Mouse (Mus musculus) kidney, postnatal 0 days (tissue): ENCODE results near the gene Ptcd1. TPM values are rescaled to one million over a fixed set of nuclear protein-coding genes. Genes with fewer than 3 reads are reported as not detected.
A peak's percentile ranks its signal among the peaks of the same experiment; 100 is the strongest.
"Not testable (repeated sequence)": the region's sequence is repeated elsewhere in the genome, so short reads cannot be mapped to it uniquely, and the experiment has no call there.

ENCODE experiments used
- ATAC-seq: fragments of 200-750 bp; cut with Nextera tagmentation; replicated peaks from 2 replicates; pipeline ENCODE4 v1.8.0; 2017; ENCODE audit warnings: low read depth, moderate number of reproducible peaks, moderate TSS enrichment, moderate library complexity; ENCODE audit not compliant: low FRiP score
- DNase-seq: peaks from one replicate; pipeline ENCODE4 v3.0.0-alpha.2; 2016; ENCODE audit warnings: low spot score
- H3K27ac ChIP-seq: fragments of 300-500 bp; sonication (generic); 2 replicates; pipeline ENCODE4 v1.5.1; 2014; ENCODE audit warnings: mild to moderate bottlenecking
- H3K27me3 ChIP-seq: fragments of 300-500 bp; sonication (generic); 2 replicates; pipeline ENCODE4 v1.6.1; 2014; ENCODE audit warnings: low read length, mixed read lengths; ENCODE audit not compliant: insufficient read depth
- H3K36me3 ChIP-seq: fragments of 300-500 bp; sonication (generic); 2 replicates; pipeline ENCODE4 v1.6.1; 2014; ENCODE audit warnings: low read length, mixed read lengths; ENCODE audit not compliant: insufficient read depth
- H3K4me1 ChIP-seq: fragments of 300-500 bp; sonication (generic); replicated peaks from 2 replicates; pipeline ENCODE4 v1.6.1; 2014; ENCODE audit warnings: antibody characterized with exemption, low read length, mixed read lengths; ENCODE audit not compliant: insufficient read depth
- H3K4me2 ChIP-seq: fragments of 300-500 bp; sonication (generic); 2 replicates; pipeline ENCODE4 v1.6.1; 2014; ENCODE audit warnings: mild to moderate bottlenecking, low read length, moderate library complexity, mixed read lengths
- H3K4me3 ChIP-seq: fragments of 300-500 bp; sonication (generic); replicated peaks from 2 replicates; pipeline ENCODE4 v1.5.1; 2014; ENCODE audit warnings: low read depth, low read length
- H3K9ac ChIP-seq: fragments of 300-500 bp; sonication (generic); 2 replicates; pipeline ENCODE4 v1.6.1; 2014; ENCODE audit warnings: low read depth, low read length
- H3K9me3 ChIP-seq: fragments of 300-500 bp; sonication (generic); replicated peaks from 2 replicates; pipeline ENCODE4 v1.6.1; 2016; ENCODE audit warnings: low read length, inconsistent platforms, mixed read lengths
- CTCF ChIP-seq: IDR thresholded peaks from 2 replicates; pipeline ENCODE4 v1.5.1; 2016; ENCODE audit warnings: antibody characterized with exemption, low read depth, mild to moderate bottlenecking, moderate library complexity
- WGBS: fragments of 180-500 bp; shearing (Covaris S2); extraction: QIAGEN DNeasy Blood & Tissue Kit; methylation state at CpG from one replicate; pipeline ENCODE4 v1.1.7; 2014; 5-methylcytosine and 5-hydroxymethylcytosine counted together
- polyA plus RNA-seq: library from polyadenylated mRNA; unstranded; fragments of >200 nt; fragmentation: Nextera tagmentation; extraction: Ambion mirVana; gene quantifications from 2 replicates; pipeline ENCODE4 v1.2.1, GENCODE M21; 2015

Ptcd1 gene
- polyA plus RNA-seq, 1 experiment from 2014 or later: 15.2 TPM

GRCm38 (mm10) chr5:145147748-145148147 is 19.2 kb downstream of the Ptcd1 start:
- no peak overlapping the region for H3K4me3 ChIP-seq
- no peak overlapping the region for H3K4me2 ChIP-seq
- 76% methylated on average over 5 of the region's 5 CpGs for WGBS
- DNase-seq (no peak), ATAC-seq (peak; percentile 66)
- no peak for TF ChIP-seq CTCF
- H3K27ac ChIP-seq: no peak overlapping the region
- H3K27me3 ChIP-seq: no peaks in the 10 kb centered on the region
- H3K9me3 ChIP-seq: no peaks in the 10 kb centered on the region
- no peaks in the 10 kb centered on the region for H3K4me1 ChIP-seq
- no peak overlapping the region for H3K9ac ChIP-seq
- H3K36me3 ChIP-seq: peaks cover 95% of the 10 kb centered on the region

- Histone ChIP-seq H3K9me3 (no peaks in the 10 kb centered on the region), H3K36me3 (peaks cover 33% of the 10 kb centered on the region; the same call in 1 of the 2 replicates), H3K27ac (peak overlapping the region; percentile 94), H3K27me3 (no peaks in the 10 kb centered on the region), H3K4me2 (peak overlapping the region; percentile 76), H3K9ac (peak overlapping the region; percentile 90), H3K4me1 (0 out of 2 replicates have a peak, but pooled peaks cover 4% of the 10 kb centered on the region), H3K4me3 (peak overlapping the region; percentile 89)
- TF ChIP-seq CTCF: no peak
- ATAC-seq: no peak
- DNase-seq: peak; percentile 32
- under 1% methylated on average over 18 of the region's 18 CpGs for WGBS
These were observed 26.3 kb downstream of the Ptcd1 start for GRCm38 (mm10) chr5:145140611-145141010.

GRCm38 (mm10) chr5:145139571-145140519 is 27.1 kb downstream of the Ptcd1 start, which contains the start of the genes Pdap1 and Bud31:
Gene Pdap1 (minus strand): TSS chr5:145140238.
Gene Bud31 (plus strand): TSS chr5:145140362.
- TF ChIP-seq CTCF: 0 out of 2 replicates have a peak, but pooled peaks have one; percentile 8
- peaks cover 30% of the 10 kb centered on the region for H3K36me3 ChIP-seq

GRCm38 (mm10) chr5:145138836-145139235 is 28.1 kb downstream of the Ptcd1 start:
- Histone ChIP-seq H3K9ac (peak overlapping the region; percentile 90), H3K36me3 (peaks cover 30% of the 10 kb centered on the region), H3K4me2 (peak overlapping the region; percentile 76), H3K9me3 (no peaks in the 10 kb centered on the region), H3K4me3 (peak overlapping the region; percentile 89), H3K27me3 (no peaks in the 10 kb centered on the region), H3K4me1 (0 out of 2 replicates have a peak, but pooled peaks cover 4% of the 10 kb centered on the region), H3K27ac (no peak overlapping the region)
- ATAC-seq: no peak
- DNase-seq: no peak
- no peak for TF ChIP-seq CTCF
- 5% methylated on average over 6 of the region's 6 CpGs for WGBS

More at GRCm38 (mm10) chr5:145139571-145140519, 27.1 kb downstream of the Ptcd1 start, which contains the start of the genes Pdap1 and Bud31:
- Histone ChIP-seq H3K27ac (peak within 1 kb of the TSS; percentile 94), H3K4me2 (peak within 1 kb of the TSS; percentile 76), H3K9ac (peak within 1 kb of the TSS; percentile 90), H3K27me3 (no peaks in the 10 kb centered on the region), H3K9me3 (no peaks in the 10 kb centered on the region), H3K4me3 (peak within 1 kb of the TSS; percentile 89), H3K4me1 (0 out of 2 replicates have a peak, but pooled peaks cover 4% of the 10 kb centered on the region)
- under 1% methylated on average over 82 of the region's 84 CpGs for WGBS
- ATAC-seq (peak; percentile 93), DNase-seq (peak; percentile 98)

GRCm38 (mm10) chr5:145133275-145133674 is 33.6 kb downstream of the Ptcd1 start:
- not testable (repeated sequence) for H3K4me1 ChIP-seq, DNase-seq, H3K9me3 ChIP-seq, H3K4me2 ChIP-seq, H3K27ac ChIP-seq, ATAC-seq, H3K4me3 ChIP-seq, H3K27me3 ChIP-seq, H3K9ac ChIP-seq
- 91% methylated on average over 6 of the region's 6 CpGs for WGBS
- peaks cover 66% of the 10 kb centered on the region for H3K36me3 ChIP-seq
- peak; percentile 21; the same call in 1 of the 2 replicates for TF ChIP-seq CTCF

- ATAC-seq (no peak), DNase-seq (no peak)
- Histone ChIP-seq H3K9me3 (no peaks in the 10 kb centered on the region), H3K4me1 (no peaks in the 10 kb centered on the region), H3K27ac (no peak overlapping the region), H3K4me2 (no peak overlapping the region), H3K36me3 (peaks cover 79% of the 10 kb centered on the region), H3K27me3 (no peaks in the 10 kb centered on the region), H3K4me3 (no peak overlapping the region), H3K9ac (no peak overlapping the region)
- WGBS: 82% methylated on average over 3 of the region's 3 CpGs
- no peak for TF ChIP-seq CTCF
These were observed 35.9 kb downstream of the Ptcd1 start for GRCm38 (mm10) chr5:145130995-145131394.
